Mouse (Mus musculus): Measurements from ENCODE around the gene Mov10l1. TPM values are rescaled to one million over a fixed set of nuclear protein-coding genes. Genes with fewer than 3 reads are reported as not detected.
A peak's percentile ranks its signal among the peaks of the same experiment; 100 is the strongest.

The Mov10l1 gene
- total RNA-seq, 1 experiment: 34.4 TPM

DNA sequence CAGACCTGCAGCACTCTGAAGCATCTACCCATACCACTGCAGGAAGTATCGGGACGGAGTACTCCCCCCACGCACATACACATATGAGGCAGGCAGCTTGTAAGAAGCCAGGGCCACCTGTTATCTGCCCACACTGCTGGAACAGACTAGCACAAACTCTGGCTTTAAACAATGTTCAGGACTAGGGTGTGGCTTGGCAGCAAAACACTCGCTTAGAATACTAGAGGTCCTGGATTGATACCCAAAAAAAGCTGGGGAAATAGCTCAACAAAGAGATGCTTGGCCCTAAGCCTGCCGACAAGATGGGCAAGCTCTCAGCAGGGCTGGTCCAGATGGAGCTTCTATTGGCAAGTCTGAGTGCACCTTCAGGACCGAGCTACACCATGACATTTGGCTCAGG is 80.8 kb downstream of the Mov10l1 start:
- Histone ChIP-seq H3K27ac (ENCODE audit: insufficient read depth, low read depth, low read length, poor library complexity, severe bottlenecking) (no peak overlapping the region), H3K36me3 (ENCODE audit: control insufficient read depth, insufficient read depth, low read length, poor library complexity, severe bottlenecking) (no peaks in the 10 kb centered on the region), H3K4me1 (ENCODE audit: control insufficient read depth in 2 of 2, insufficient read depth in 2 of 2, low read length in 2 of 2, poor library complexity in 1 of 2) (peaks cover 0 to 10% of the 10 kb centered on the region in 2 experiments; a peak in 1 of 4 replicates), H3K4me3 (ENCODE audit: insufficient read depth in 1 of 2, low read depth in 1 of 2, low read length in 2 of 2, poor library complexity in 1 of 2, severe bottlenecking in 1 of 2) (no peak overlapping the region), H3K9ac (ENCODE audit: insufficient read depth, low read depth, low read length, poor library complexity, severe bottlenecking) (no peak overlapping the region), H3K9me3 (ENCODE audit: control insufficient read depth, insufficient read depth, low read depth, low read length) (no peaks in the 10 kb centered on the region)
- no peak for DNase-seq (ENCODE audit: low read depth, low spot score)
- TF ChIP-seq CHD2 (IDR thresholded peaks at IDR 0.05; ENCODE audit: low read depth, low read length) (no peak), HCFC1 (IDR thresholded peaks at IDR 0.05; ENCODE audit: borderline replicate concordance, insufficient read depth, low read length) (no peak), ZC3H11A (IDR thresholded peaks at IDR 0.05; ENCODE audit: borderline replicate concordance, low read depth, low read length) (no peak), ZNF384 (IDR thresholded peaks at IDR 0.05; ENCODE audit: low read depth, low read length) (no peak), MAFK (IDR thresholded peaks at IDR 0.05; ENCODE audit: insufficient read depth, low read depth, low read length) (no peak)
- in situ Hi-C loops (cut with MboI; ENCODE audit: low sequenced_read_pairs in 2 of 2, unreplicated experiment in 2 of 2): no loop called here

GRCm38 (mm10) chr15:89064891-89065290 is 82.2 kb downstream of the Mov10l1 start:
- TF ChIP-seq HCFC1 (IDR thresholded peaks at IDR 0.05; ENCODE audit: borderline replicate concordance, insufficient read depth, low read length) (no peak), ZC3H11A (IDR thresholded peaks at IDR 0.05; ENCODE audit: borderline replicate concordance, low read depth, low read length) (no peak), CHD2 (IDR thresholded peaks at IDR 0.05; ENCODE audit: low read depth, low read length) (no peak), ZNF384 (IDR thresholded peaks at IDR 0.05; ENCODE audit: low read depth, low read length) (no peak), MAFK (IDR thresholded peaks at IDR 0.05; ENCODE audit: insufficient read depth, low read depth, low read length) (no peak)
- Histone ChIP-seq H3K27ac (ENCODE audit: insufficient read depth, low read depth, low read length, poor library complexity, severe bottlenecking) (no peak overlapping the region), H3K9ac (ENCODE audit: insufficient read depth, low read depth, low read length, poor library complexity, severe bottlenecking) (no peak overlapping the region), H3K4me1 (ENCODE audit: control insufficient read depth in 2 of 2, insufficient read depth in 2 of 2, low read length in 2 of 2, poor library complexity in 1 of 2) (peaks cover 0 to 12% of the 10 kb centered on the region in 2 experiments; a peak in 1 of 4 replicates), H3K36me3 (ENCODE audit: control insufficient read depth, insufficient read depth, low read length, poor library complexity, severe bottlenecking) (no peaks in the 10 kb centered on the region), H3K9me3 (ENCODE audit: control insufficient read depth, insufficient read depth, low read depth, low read length) (no peaks in the 10 kb centered on the region), H3K4me3 (ENCODE audit: insufficient read depth in 1 of 2, low read depth in 1 of 2, low read length in 2 of 2, poor library complexity in 1 of 2, severe bottlenecking in 1 of 2) (no peak overlapping the region)
- no peak for DNase-seq (ENCODE audit: low read depth, low spot score)
- in situ Hi-C loops (cut with MboI; ENCODE audit: low sequenced_read_pairs in 2 of 2, unreplicated experiment in 2 of 2): no loop called here

GRCm38 (mm10) chr15:89067609-89068008 is 84.9 kb downstream of the Mov10l1 start:
- in situ Hi-C loops (cut with MboI; ENCODE audit: low sequenced_read_pairs in 2 of 2, unreplicated experiment in 2 of 2): no loop called here
- Histone ChIP-seq H3K4me1 (ENCODE audit: control insufficient read depth in 2 of 2, insufficient read depth in 2 of 2, low read length in 2 of 2, poor library complexity in 1 of 2) (peaks cover 0 to 15% of the 10 kb centered on the region in 2 experiments; a peak in 1 of 4 replicates), H3K9ac (ENCODE audit: insufficient read depth, low read depth, low read length, poor library complexity, severe bottlenecking) (peak overlapping the region; percentile 9), H3K36me3 (ENCODE audit: control insufficient read depth, insufficient read depth, low read length, poor library complexity, severe bottlenecking) (no peaks in the 10 kb centered on the region), H3K27ac (ENCODE audit: insufficient read depth, low read depth, low read length, poor library complexity, severe bottlenecking) (no peak overlapping the region), H3K4me3 (ENCODE audit: insufficient read depth in 1 of 2, low read depth in 1 of 2, low read length in 2 of 2, poor library complexity in 1 of 2, severe bottlenecking in 1 of 2) (peak overlapping the region; percentile 36 to 63), H3K9me3 (ENCODE audit: control insufficient read depth, insufficient read depth, low read depth, low read length) (no peaks in the 10 kb centered on the region)
- TF ChIP-seq MAFK (IDR thresholded peaks at IDR 0.05; ENCODE audit: insufficient read depth, low read depth, low read length): no peak
- no peak for TF ChIP-seq CHD2 (IDR thresholded peaks at IDR 0.05; ENCODE audit: low read depth, low read length)
- no peak for TF ChIP-seq ZC3H11A (IDR thresholded peaks at IDR 0.05; ENCODE audit: borderline replicate concordance, low read depth, low read length)
- no peak for TF ChIP-seq HCFC1 (IDR thresholded peaks at IDR 0.05; ENCODE audit: borderline replicate concordance, insufficient read depth, low read length)
- no peak for TF ChIP-seq ZNF384 (IDR thresholded peaks at IDR 0.05; ENCODE audit: low read depth, low read length)
- DNase-seq (ENCODE audit: low read depth, low spot score): no peak

- H3K27ac ChIP-seq (ENCODE audit: insufficient read depth, low read depth, low read length, poor library complexity, severe bottlenecking): no peak overlapping the region
- in situ Hi-C loops (cut with MboI; ENCODE audit: low sequenced_read_pairs in 2 of 2, unreplicated experiment in 2 of 2): no loop called here
- H3K36me3 ChIP-seq (ENCODE audit: control insufficient read depth, insufficient read depth, low read length, poor library complexity, severe bottlenecking): no peaks in the 10 kb centered on the region
- peak overlapping the region; percentile 46 to 63 for H3K4me3 ChIP-seq (ENCODE audit: insufficient read depth in 1 of 2, low read depth in 1 of 2, low read length in 2 of 2, poor library complexity in 1 of 2, severe bottlenecking in 1 of 2)
- peaks cover 0 to 15% of the 10 kb centered on the region in 2 experiments; a peak in 1 of 4 replicates for H3K4me1 ChIP-seq (ENCODE audit: control insufficient read depth in 2 of 2, insufficient read depth in 2 of 2, low read length in 2 of 2, poor library complexity in 1 of 2)
- no peak overlapping the region for H3K9ac ChIP-seq (ENCODE audit: insufficient read depth, low read depth, low read length, poor library complexity, severe bottlenecking)
- H3K9me3 ChIP-seq (ENCODE audit: control insufficient read depth, insufficient read depth, low read depth, low read length): no peaks in the 10 kb centered on the region
- TF ChIP-seq ZNF384 (IDR thresholded peaks at IDR 0.05; ENCODE audit: low read depth, low read length) (no peak), MAFK (IDR thresholded peaks at IDR 0.05; ENCODE audit: insufficient read depth, low read depth, low read length) (no peak), CHD2 (IDR thresholded peaks at IDR 0.05; ENCODE audit: low read depth, low read length) (no peak), ZC3H11A (IDR thresholded peaks at IDR 0.05; ENCODE audit: borderline replicate concordance, low read depth, low read length) (no peak), HCFC1 (IDR thresholded peaks at IDR 0.05; ENCODE audit: borderline replicate concordance, insufficient read depth, low read length) (no peak)
- DNase-seq (ENCODE audit: low read depth, low spot score): no peak
Observed at GRCm38 (mm10) chr15:89068226-89068625, 85.5 kb downstream of the Mov10l1 start.
